Mouse (Mus musculus) layer of hippocampus, postnatal 14 days (tissue): ENCODE results near the gene Klf12. TPM values are rescaled to one million over a fixed set of nuclear protein-coding genes. Genes with fewer than 3 reads are reported as not detected.

Source experiments
- DNase-seq, 2 experiments: peaks; one replicate each; pipeline ENCODE4 v3.0.0; 2021 to 2022; ENCODE audit warnings: low spot score in 2 of 2, mixed read lengths in 1 of 2
- total RNA-seq, 2 experiments: library from RNA; stranded (reverse); gene quantifications; 2 replicates each; pipeline ENCODE4 v1.2.3; 2021

The Klf12 gene
- total RNA-seq, 2 experiments from 2014 or later = 38.0 to 42.1 TPM

- no peak for DNase-seq
These were observed 47.7 kb downstream of the Klf12 start for GRCm38 (mm10) chr14:100236757-100237156.

- DNase-seq = no peak
These were observed 48.7 kb downstream of the Klf12 start for GRCm38 (mm10) chr14:100235746-100236145.

- DNase-seq = no peak
These were observed 53.1 kb downstream of the Klf12 start for GRCm38 (mm10) chr14:100231384-100231783.

GRCm38 (mm10) chr14:100228120-100228519 lies 56.4 kb downstream of the Klf12 start:
- DNase-seq = no peak

- no peak for DNase-seq
These were observed 56.8 kb downstream of the Klf12 start for GRCm38 (mm10) chr14:100227717-100228116.

- DNase-seq = peak in 1 of 2 experiments; percentile 20
These were observed 60.3 kb downstream of the Klf12 start for GRCm38 (mm10) chr14:100224151-100224550.

- DNase-seq = no peak
These were observed 62.2 kb downstream of the Klf12 start for GRCm38 (mm10) chr14:100222260-100222659.

- DNase-seq = no peak
These were observed 69.2 kb downstream of the Klf12 start for GRCm38 (mm10) chr14:100215213-100215785.

GRCm38 (mm10) chr14:100213066-100213465 lies 71.4 kb downstream of the Klf12 start:
- peak; percentile 16 to 41 for DNase-seq

GRCm38 (mm10) chr14:100211826-100212117 lies 72.7 kb downstream of the Klf12 start:
- no peak for DNase-seq

- peak; percentile 65 to 69 for DNase-seq
These were observed 73.2 kb downstream of the Klf12 start for GRCm38 (mm10) chr14:100211036-100211825.

GRCm38 (mm10) chr14:100209814-100210419 lies 74.6 kb downstream of the Klf12 start:
- DNase-seq = no peak

GRCm38 (mm10) chr14:100207081-100207480 lies 77.4 kb downstream of the Klf12 start:
- DNase-seq = no peak

- no peak for DNase-seq
These were observed 78.3 kb downstream of the Klf12 start for GRCm38 (mm10) chr14:100206207-100206606.

- DNase-seq = no peak
These were observed 84.3 kb downstream of the Klf12 start for GRCm38 (mm10) chr14:100200058-100200688.

GRCm38 (mm10) chr14:100198636-100199035 lies 85.8 kb downstream of the Klf12 start:
- no peak for DNase-seq

GRCm38 (mm10) chr14:100197199-100197598 lies 87.3 kb downstream of the Klf12 start:
- DNase-seq = no peak

- DNase-seq = no peak
These were observed 94.8 kb downstream of the Klf12 start for GRCm38 (mm10) chr14:100189490-100190197.

- no peak for DNase-seq
These were observed 97.1 kb downstream of the Klf12 start for GRCm38 (mm10) chr14:100187372-100187771.

GRCm38 (mm10) chr14:100177796-100178195 lies 106.7 kb downstream of the Klf12 start:
- no peak for DNase-seq

- DNase-seq = no peak
These were observed 119.4 kb downstream of the Klf12 start for GRCm38 (mm10) chr14:100165075-100165474.
